Mouse (Mus musculus): Measurements from ENCODE around the gene Arl3.

DNA sequence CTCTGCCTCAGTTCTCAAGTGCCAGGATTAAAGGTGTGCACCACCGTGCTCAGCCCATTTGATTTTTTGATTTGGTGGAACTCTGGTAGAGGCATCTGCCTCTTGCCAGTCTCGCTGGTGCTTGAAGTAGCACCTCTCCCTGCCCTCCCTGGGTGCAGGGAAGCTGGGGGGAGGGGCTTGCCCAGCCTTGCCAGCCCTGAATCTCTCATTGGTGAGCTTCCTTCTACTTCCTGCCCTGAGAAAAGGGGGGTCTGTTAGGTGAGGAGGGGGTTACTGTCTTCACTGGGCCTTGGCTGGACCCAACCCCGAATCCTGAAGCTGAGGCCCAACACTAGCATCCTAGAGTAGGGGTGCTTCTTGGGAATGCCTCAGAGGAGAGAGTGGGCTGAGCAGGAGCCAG, 64.3 kb downstream of the Arl3 start:
- TF ChIP-seq CTCF (IDR thresholded peaks at IDR 0.05; ENCODE audit: control insufficient read depth, insufficient read depth, insufficient read length) (no peak), USF1 (IDR thresholded peaks at IDR 0.05; ENCODE audit: low read depth) (no peak), CEBPB (IDR thresholded peaks at IDR 0.05; ENCODE audit: low read depth) (no peak), MYOG (IDR thresholded peaks at IDR 0.05; ENCODE audit: control insufficient read depth, extremely low read depth, insufficient read length) (no peak), MAX (IDR thresholded peaks at IDR 0.05) (no peak), MYOD1 (IDR thresholded peaks at IDR 0.05; ENCODE audit: control insufficient read depth, insufficient read length, low read depth) (no peak), FOSL1 (IDR thresholded peaks at IDR 0.05; ENCODE audit: insufficient read depth, low read length, poor library complexity, severe bottlenecking) (no peak)

Data from C2C12 (cell line).